Mouse (Mus musculus) heart, embryonic 12.5 days (tissue): ENCODE data around the gene Ntn4. TPM values are rescaled to one million over a fixed set of nuclear protein-coding genes. Genes with fewer than 3 reads are reported as not detected.

ENCODE experiments used
- polyA plus RNA-seq: library from polyadenylated mRNA; unstranded; fragments of >200 nt; fragmentation: Nextera tagmentation; extraction: Ambion mirVana; gene quantifications from 2 replicates; pipeline ENCODE4 v1.2.1, GENCODE M21; 2016

Ntn4 gene
- polyA plus RNA-seq, 1 experiment from 2014 or later: 1.3 TPM

Other genes starting within 250 kb of the Ntn4 start
- gene Lta4h, start 187.3 kb upstream of the Ntn4 start, polyA plus RNA-seq: 303 and 305 TPM in 2 replicates
- not detected in 2 replicates for gene Hal, start 151.9 kb upstream of the Ntn4 start, polyA plus RNA-seq
- 0.22 and 0.51 TPM in 2 replicates for gene Amdhd1, start 100.6 kb upstream of the Ntn4 start, polyA plus RNA-seq
- gene Ccdc38, start 100.0 kb upstream of the Ntn4 start, polyA plus RNA-seq: 0.21 and 0.26 TPM in 2 replicates
- gene Snrpf, start 51.0 kb upstream of the Ntn4 start, polyA plus RNA-seq: 84.8 and 85.4 TPM in 2 replicates
- 0.49 and 0.50 TPM in 2 replicates for gene Usp44, start 190.9 kb downstream of the Ntn4 start, polyA plus RNA-seq